Mouse (Mus musculus): ENCODE measurements around the gene Usp15. TPM values are rescaled to one million over a fixed set of nuclear protein-coding genes. Genes with fewer than 3 reads are reported as not detected.
A peak's percentile ranks its signal among the peaks of the same experiment; 100 is the strongest.

The Usp15 gene
- polyA plus RNA-seq, 1 experiment from 2014 or later: 92.3 TPM

DNA sequence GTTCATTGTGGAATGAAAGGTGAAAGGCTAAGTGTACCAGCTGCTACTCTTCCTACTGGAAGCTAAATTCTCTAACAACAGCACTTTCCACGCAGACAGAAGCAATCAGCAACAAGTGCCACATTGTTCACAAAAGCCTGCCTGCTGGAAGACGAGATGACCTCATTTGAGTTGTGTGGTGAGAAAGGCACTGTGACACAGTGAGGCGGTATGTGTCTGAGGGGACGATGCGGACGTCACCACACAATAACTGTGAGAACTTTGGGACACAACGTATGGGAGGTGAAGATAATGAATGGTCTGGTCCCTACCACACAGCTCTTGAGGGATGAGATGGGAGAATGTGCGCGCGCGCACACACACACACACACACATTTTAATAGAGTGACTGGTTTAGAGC lies 86.2 kb downstream of the Usp15 start:
- no peak overlapping the region for H3K27ac ChIP-seq (replicated peaks; ENCODE audit: low read depth, low read length)
- WGBS: 75% methylated on average over 11 of the region's 11 CpGs
- H3K4me2 ChIP-seq (ENCODE audit: low read length): no peak overlapping the region
- no peaks in the 10 kb centered on the region for H3K9me3 ChIP-seq (ENCODE audit: control insufficient read depth, low read length)
- H3K4me3 ChIP-seq (replicated peaks; ENCODE audit: low read depth, low read length): no peak overlapping the region
- H3K4me1 ChIP-seq (ENCODE audit: control insufficient read depth, insufficient read depth, low read length): no peaks in the 10 kb centered on the region
- no peak overlapping the region for H3K9ac ChIP-seq (replicated peaks; ENCODE audit: low read length)
- ATAC-seq (ENCODE audit: low FRiP score, low TSS enrichment) (no peak), DNase-seq (peak; percentile 7)
- no peaks in the 10 kb centered on the region for H3K27me3 ChIP-seq (ENCODE audit: control insufficient read depth, insufficient read depth, low read length)
- H3K36me3 ChIP-seq (ENCODE audit: control insufficient read depth, insufficient read depth, low read length): peaks cover 41% of the 10 kb centered on the region

DNA sequence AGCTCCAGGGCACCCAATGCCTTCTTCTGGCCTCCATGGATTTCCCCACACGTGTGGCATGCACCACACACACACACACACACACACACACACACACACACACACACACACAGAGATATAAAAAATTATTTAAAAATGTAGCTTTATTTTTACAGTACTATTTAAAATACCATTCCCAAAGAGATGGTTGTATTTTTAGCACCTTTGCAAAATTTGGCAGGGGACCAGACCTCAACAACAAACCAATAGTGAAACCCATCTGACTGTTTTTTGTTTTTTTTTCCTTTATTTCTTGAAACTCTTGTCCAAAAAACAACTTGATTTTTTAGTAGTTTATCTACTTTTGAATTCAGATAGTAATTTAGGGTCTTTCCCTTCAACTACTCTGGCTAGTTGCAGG lies 88.3 kb downstream of the Usp15 start:
- Histone ChIP-seq H3K9me3 (ENCODE audit: control insufficient read depth, low read length) (no peaks in the 10 kb centered on the region), H3K27ac (replicated peaks; ENCODE audit: low read depth, low read length) (no peak overlapping the region), H3K9ac (replicated peaks; ENCODE audit: low read length) (no peak overlapping the region), H3K4me3 (replicated peaks; ENCODE audit: low read depth, low read length) (no peak overlapping the region), H3K27me3 (ENCODE audit: control insufficient read depth, insufficient read depth, low read length) (no peaks in the 10 kb centered on the region), H3K4me2 (ENCODE audit: low read length) (no peak overlapping the region), H3K36me3 (ENCODE audit: control insufficient read depth, insufficient read depth, low read length) (peaks cover 24% of the 10 kb centered on the region), H3K4me1 (ENCODE audit: control insufficient read depth, insufficient read depth, low read length) (no peaks in the 10 kb centered on the region)
- WGBS: 90% methylated on average over 1 of the region's 1 CpGs
- ATAC-seq (ENCODE audit: low FRiP score, low TSS enrichment) (no peak), DNase-seq (no peak)

DNA sequence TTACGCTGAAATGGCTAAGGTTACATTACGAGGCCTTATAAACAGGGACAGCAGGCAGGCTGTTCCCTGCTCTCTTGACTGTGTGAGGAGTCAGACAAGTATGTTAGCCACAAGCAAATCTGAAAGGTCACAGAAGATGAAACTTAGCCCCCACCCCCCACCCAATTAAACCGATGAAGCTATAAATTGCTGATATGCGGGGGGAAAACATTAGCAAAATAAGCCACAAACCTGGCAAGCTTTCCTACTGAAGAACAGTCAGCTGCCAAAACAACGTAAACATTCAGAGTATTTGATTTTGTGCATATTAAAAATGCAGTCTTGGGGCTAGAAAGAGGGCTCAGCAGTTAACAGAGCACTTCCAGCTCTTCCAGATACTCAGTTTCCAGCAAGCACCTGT lies 88.7 kb downstream of the Usp15 start:
- WGBS: 95% methylated on average over 5 of the region's 5 CpGs
- H3K9me3 ChIP-seq (ENCODE audit: control insufficient read depth, low read length): no peaks in the 10 kb centered on the region

DNA sequence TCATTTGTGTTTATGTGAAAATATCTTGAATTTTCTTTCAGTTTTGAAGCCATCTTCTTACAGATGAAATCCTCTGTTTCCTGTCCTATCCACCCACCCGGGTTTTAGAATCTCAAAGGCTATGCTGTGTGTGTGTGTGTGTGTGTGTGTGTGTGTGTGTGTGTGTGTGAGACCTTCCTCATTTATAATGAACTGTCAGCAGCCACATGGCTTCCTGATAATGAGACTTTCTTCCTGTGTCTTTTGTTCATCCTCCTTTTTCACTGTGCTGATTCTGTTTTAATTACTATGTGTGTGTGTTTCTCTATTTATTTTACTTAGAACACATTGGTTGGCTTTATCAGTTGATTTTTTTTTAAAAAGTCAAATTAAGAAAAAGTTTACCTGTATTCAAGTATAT lies 95.5 kb downstream of the Usp15 start:
- WGBS: 94% methylated on average over 1 of the region's 1 CpGs
- no peak overlapping the region for H3K4me2 ChIP-seq (ENCODE audit: low read length)
- no peaks in the 10 kb centered on the region for H3K9me3 ChIP-seq (ENCODE audit: control insufficient read depth, low read length)
- no peaks in the 10 kb centered on the region for H3K27me3 ChIP-seq (ENCODE audit: control insufficient read depth, insufficient read depth, low read length)
- no peak overlapping the region for H3K9ac ChIP-seq (replicated peaks; ENCODE audit: low read length)
- no peaks in the 10 kb centered on the region for H3K4me1 ChIP-seq (ENCODE audit: control insufficient read depth, insufficient read depth, low read length)
- no peak overlapping the region for H3K4me3 ChIP-seq (replicated peaks; ENCODE audit: low read depth, low read length)
- no peak for DNase-seq
- no peak for ATAC-seq (ENCODE audit: low FRiP score, low TSS enrichment)
- H3K27ac ChIP-seq (replicated peaks; ENCODE audit: low read depth, low read length): no peak overlapping the region
- H3K36me3 ChIP-seq (ENCODE audit: control insufficient read depth, insufficient read depth, low read length): no peaks in the 10 kb centered on the region

More for the DNA sequence above, 88.7 kb downstream of the Usp15 start:
- Histone ChIP-seq H3K4me1 (ENCODE audit: control insufficient read depth, insufficient read depth, low read length) (no peaks in the 10 kb centered on the region), H3K27me3 (ENCODE audit: control insufficient read depth, insufficient read depth, low read length) (no peaks in the 10 kb centered on the region), H3K36me3 (ENCODE audit: control insufficient read depth, insufficient read depth, low read length) (peaks cover 21% of the 10 kb centered on the region; the same call in 1 of the 2 replicates), H3K4me3 (replicated peaks; ENCODE audit: low read depth, low read length) (no peak overlapping the region), H3K4me2 (ENCODE audit: low read length) (no peak overlapping the region), H3K27ac (replicated peaks; ENCODE audit: low read depth, low read length) (no peak overlapping the region), H3K9ac (replicated peaks; ENCODE audit: low read length) (no peak overlapping the region)
- no peak for ATAC-seq (ENCODE audit: low FRiP score, low TSS enrichment)
- DNase-seq: no peak

DNA sequence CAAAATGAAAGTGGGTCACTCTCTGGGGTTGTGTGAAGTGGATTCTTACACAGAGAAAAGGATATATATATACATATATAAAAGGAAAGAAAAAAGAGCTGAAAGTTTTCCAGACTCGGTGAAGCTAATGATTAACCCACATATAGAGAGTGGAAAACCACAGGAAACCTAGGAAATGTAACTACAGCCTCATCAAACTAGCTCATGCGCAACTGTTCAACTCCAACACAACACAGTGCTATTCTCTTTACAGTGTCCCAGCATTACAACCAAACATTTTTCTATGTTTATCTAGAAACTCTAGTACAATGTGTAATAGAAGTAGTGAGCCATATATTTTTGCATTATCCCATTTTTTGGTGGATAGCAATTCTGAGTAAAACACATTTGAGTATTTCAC lies 96.2 kb downstream of the Usp15 start:
- Histone ChIP-seq H3K27me3 (ENCODE audit: control insufficient read depth, insufficient read depth, low read length) (no peaks in the 10 kb centered on the region), H3K4me1 (ENCODE audit: control insufficient read depth, insufficient read depth, low read length) (no peaks in the 10 kb centered on the region), H3K9me3 (ENCODE audit: control insufficient read depth, low read length) (no peaks in the 10 kb centered on the region), H3K4me2 (ENCODE audit: low read length) (no peak overlapping the region), H3K9ac (replicated peaks; ENCODE audit: low read length) (no peak overlapping the region), H3K4me3 (replicated peaks; ENCODE audit: low read depth, low read length) (no peak overlapping the region), H3K36me3 (ENCODE audit: control insufficient read depth, insufficient read depth, low read length) (no peaks in the 10 kb centered on the region), H3K27ac (replicated peaks; ENCODE audit: low read depth, low read length) (no peak overlapping the region)
- WGBS: 90% methylated on average over 2 of the region's 2 CpGs
- no peak for ATAC-seq (ENCODE audit: low FRiP score, low TSS enrichment)
- no peak for DNase-seq

DNA sequence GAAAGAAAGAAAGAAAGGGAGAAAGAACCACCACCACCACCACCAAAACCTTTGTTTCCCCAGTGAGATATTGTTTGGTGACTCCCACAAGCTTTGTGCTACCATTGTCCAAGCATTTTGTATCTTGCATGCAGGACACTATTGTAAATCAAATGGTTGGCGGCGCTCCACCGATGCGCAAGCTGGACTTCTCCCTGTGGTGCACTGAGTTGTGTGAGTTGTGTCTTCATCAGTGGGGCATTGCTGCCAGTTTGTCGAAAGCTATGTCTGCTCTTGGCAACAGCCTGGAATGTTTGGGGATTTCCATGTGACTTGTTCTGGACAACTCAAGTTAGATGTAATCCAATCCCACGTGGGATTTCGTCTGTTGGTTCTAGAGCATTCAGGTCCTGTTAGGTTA lies 102.3 kb downstream of the Usp15 start:
- H3K9me3 ChIP-seq (ENCODE audit: control insufficient read depth, low read length): no peaks in the 10 kb centered on the region
- no peak overlapping the region for H3K27ac ChIP-seq (replicated peaks; ENCODE audit: low read depth, low read length)
- DNase-seq (no peak), ATAC-seq (ENCODE audit: low FRiP score, low TSS enrichment) (no peak)
- no peak overlapping the region for H3K4me3 ChIP-seq (replicated peaks; ENCODE audit: low read depth, low read length)
- H3K4me2 ChIP-seq (ENCODE audit: low read length): no peak overlapping the region
- no peak overlapping the region for H3K9ac ChIP-seq (replicated peaks; ENCODE audit: low read length)
- H3K36me3 ChIP-seq (ENCODE audit: control insufficient read depth, insufficient read depth, low read length): no peaks in the 10 kb centered on the region
- no peaks in the 10 kb centered on the region for H3K27me3 ChIP-seq (ENCODE audit: control insufficient read depth, insufficient read depth, low read length)
- H3K4me1 ChIP-seq (ENCODE audit: control insufficient read depth, insufficient read depth, low read length): no peaks in the 10 kb centered on the region
- WGBS: 85% methylated on average over 7 of the region's 7 CpGs

DNA sequence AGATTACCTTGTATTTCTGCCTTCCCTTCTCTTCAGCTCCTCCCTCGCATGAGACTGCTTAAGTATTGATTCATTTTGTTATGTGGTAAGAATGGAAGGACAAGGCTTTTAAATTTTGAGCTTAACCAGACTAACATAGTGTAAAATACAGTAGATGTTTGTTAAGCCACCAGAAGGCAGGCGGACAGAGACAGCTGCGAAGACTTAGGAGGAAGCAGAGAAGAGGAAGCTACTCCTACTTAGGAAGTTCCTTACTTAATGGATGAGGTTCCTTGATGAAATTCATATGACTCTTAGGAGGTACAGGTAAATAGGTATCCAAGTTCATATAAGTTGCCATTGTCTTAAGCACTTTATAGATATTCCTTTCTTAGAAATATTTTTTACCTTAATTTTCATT lies 104.2 kb downstream of the Usp15 start:
- WGBS: 68% methylated on average over 3 of the region's 3 CpGs
- Histone ChIP-seq H3K4me1 (ENCODE audit: control insufficient read depth, insufficient read depth, low read length) (no peaks in the 10 kb centered on the region), H3K4me2 (ENCODE audit: low read length) (no peak overlapping the region), H3K9me3 (ENCODE audit: control insufficient read depth, low read length) (no peaks in the 10 kb centered on the region), H3K9ac (replicated peaks; ENCODE audit: low read length) (no peak overlapping the region), H3K36me3 (ENCODE audit: control insufficient read depth, insufficient read depth, low read length) (no peaks in the 10 kb centered on the region), H3K27ac (replicated peaks; ENCODE audit: low read depth, low read length) (no peak overlapping the region), H3K27me3 (ENCODE audit: control insufficient read depth, insufficient read depth, low read length) (no peaks in the 10 kb centered on the region), H3K4me3 (replicated peaks; ENCODE audit: low read depth, low read length) (no peak overlapping the region)
- no peak for DNase-seq
- no peak for ATAC-seq (ENCODE audit: low FRiP score, low TSS enrichment)

DNA sequence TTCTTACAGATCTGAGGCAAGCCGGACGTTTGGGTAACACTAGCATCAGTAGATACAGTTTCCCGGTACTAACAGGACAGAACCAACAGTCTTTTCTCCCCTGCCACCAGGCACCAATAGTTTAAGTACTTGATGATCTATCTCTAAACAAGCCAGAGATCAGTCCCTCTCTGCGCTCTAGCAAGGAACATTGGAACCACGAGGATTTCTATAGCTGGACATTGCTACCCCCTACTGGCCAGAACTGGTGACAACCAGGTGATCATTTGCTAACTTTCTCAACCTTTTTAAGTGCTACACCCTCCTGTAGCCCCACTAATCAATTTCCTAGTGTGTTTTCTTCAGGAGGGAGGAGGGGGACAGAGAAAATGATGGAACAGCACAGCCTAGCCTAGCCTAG lies 105.1 kb downstream of the Usp15 start:
- H3K36me3 ChIP-seq (ENCODE audit: control insufficient read depth, insufficient read depth, low read length): no peaks in the 10 kb centered on the region
- H3K27me3 ChIP-seq (ENCODE audit: control insufficient read depth, insufficient read depth, low read length): no peaks in the 10 kb centered on the region
- no peaks in the 10 kb centered on the region for H3K9me3 ChIP-seq (ENCODE audit: control insufficient read depth, low read length)
- H3K4me1 ChIP-seq (ENCODE audit: control insufficient read depth, insufficient read depth, low read length): no peaks in the 10 kb centered on the region
- no peak for ATAC-seq (ENCODE audit: low FRiP score, low TSS enrichment)
- H3K27ac ChIP-seq (replicated peaks; ENCODE audit: low read depth, low read length): no peak overlapping the region
- H3K9ac ChIP-seq (replicated peaks; ENCODE audit: low read length): no peak overlapping the region
- H3K4me2 ChIP-seq (ENCODE audit: low read length): no peak overlapping the region
- no peak overlapping the region for H3K4me3 ChIP-seq (replicated peaks; ENCODE audit: low read depth, low read length)
- WGBS: 28% methylated on average over 5 of the region's 5 CpGs
- peak; percentile 88 for DNase-seq

DNA sequence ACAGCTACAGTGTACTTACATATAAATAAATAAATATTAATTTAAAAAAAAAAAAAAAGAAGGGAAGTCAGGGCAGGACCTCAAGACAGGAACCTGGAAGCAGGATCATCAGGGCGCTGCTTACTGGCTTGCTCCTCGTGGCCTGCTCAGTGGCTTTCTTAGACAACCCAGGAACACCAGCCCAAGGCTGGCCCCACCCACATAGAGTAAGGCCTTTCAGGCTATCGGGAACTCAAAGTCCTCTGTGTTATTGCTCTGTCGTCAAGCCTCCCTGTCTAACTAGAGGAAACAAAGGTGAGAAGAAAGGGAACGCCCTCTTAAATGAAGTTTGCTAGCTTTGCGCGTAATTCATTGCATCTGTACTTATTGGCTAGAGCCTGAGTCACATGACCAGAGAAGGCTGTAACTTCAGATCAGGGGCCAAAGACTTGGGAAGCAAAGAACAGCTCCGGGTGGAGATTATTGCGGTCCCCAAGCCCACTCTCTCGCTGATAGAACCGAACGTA lies 107.3 kb downstream of the Usp15 start:
- no peak overlapping the region for H3K9ac ChIP-seq (replicated peaks; ENCODE audit: low read length)
- H3K36me3 ChIP-seq (ENCODE audit: control insufficient read depth, insufficient read depth, low read length): no peaks in the 10 kb centered on the region
- no peak overlapping the region for H3K27ac ChIP-seq (replicated peaks; ENCODE audit: low read depth, low read length)
- no peak overlapping the region for H3K4me3 ChIP-seq (replicated peaks; ENCODE audit: low read depth, low read length)
- no peak overlapping the region for H3K4me2 ChIP-seq (ENCODE audit: low read length)
- H3K4me1 ChIP-seq (ENCODE audit: control insufficient read depth, insufficient read depth, low read length): no peaks in the 10 kb centered on the region
- no peaks in the 10 kb centered on the region for H3K9me3 ChIP-seq (ENCODE audit: control insufficient read depth, low read length)
- no peaks in the 10 kb centered on the region for H3K27me3 ChIP-seq (ENCODE audit: control insufficient read depth, insufficient read depth, low read length)
- ATAC-seq (ENCODE audit: low FRiP score, low TSS enrichment) (no peak), DNase-seq (no peak)
- 85% methylated on average over 12 of the region's 12 CpGs for whole genome bisulfite sequencing

Measured in midbrain, embryonic 14.5 days (tissue).